Mouse (Mus musculus) ES-Bruce4 (cell line): ENCODE results near the gene Cemip.

Source experiments
- CTCF ChIP-seq: IDR thresholded peaks from one replicate; pipeline ENCODE4 v1.8.1; 2011; ENCODE audit warnings: low read depth, low read length
- POLR2A ChIP-seq: IDR thresholded peaks from one replicate; pipeline ENCODE4 v1.8.1; 2011; ENCODE audit warnings: low read length; ENCODE audit not compliant: insufficient read depth

DNA sequence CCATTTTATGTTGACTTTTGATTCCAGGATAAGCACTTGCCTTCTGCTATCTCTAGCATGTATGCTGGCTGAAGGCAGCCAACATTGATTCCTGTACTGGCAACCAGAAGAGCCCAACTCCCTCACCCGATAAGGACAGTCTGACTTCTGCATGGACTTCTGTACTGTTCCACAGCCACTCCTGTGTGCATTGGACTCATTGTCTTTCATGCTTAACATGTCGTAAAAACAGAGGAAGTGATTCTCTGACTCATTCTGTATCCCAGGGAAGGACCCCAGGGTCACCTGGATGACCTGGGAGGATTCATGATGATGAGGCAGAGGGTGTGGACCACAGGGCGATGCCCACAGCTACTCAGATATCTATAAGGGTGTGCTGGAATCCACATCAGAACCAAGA, 63.8 kb downstream of the Cemip start:
- TF ChIP-seq POLR2A, result no peak
- no peak for TF ChIP-seq CTCF
